Mouse (Mus musculus) hindbrain, embryonic 12.5 days (tissue): ENCODE data around the gene Adgre5. TPM values are rescaled to one million over a fixed set of nuclear protein-coding genes. Genes with fewer than 3 reads are reported as not detected.

Experiments
- ATAC-seq: fragments of 200-750 bp; cut with Nextera tagmentation; 2 replicates; pipeline ENCODE4 v1.8.0; 2017; ENCODE audit warnings: moderate TSS enrichment; ENCODE audit not compliant: low FRiP score
- H3K27ac ChIP-seq: fragments of 300-500 bp; sonication (generic); 2 replicates; pipeline ENCODE4 v1.5.1; 2016; ENCODE audit warnings: mild to moderate bottlenecking
- H3K27me3 ChIP-seq: fragments of 300-500 bp; sonication (generic); 2 replicates; pipeline ENCODE4 v1.6.1; 2016; ENCODE audit warnings: mild to moderate bottlenecking
- H3K36me3 ChIP-seq: fragments of 300-500 bp; sonication (generic); 2 replicates; pipeline ENCODE4 v1.6.1; 2016; ENCODE audit warnings: mild to moderate bottlenecking
- H3K4me1 ChIP-seq: fragments of 300-500 bp; sonication (generic); 2 replicates; pipeline ENCODE4 v1.6.1; 2016
- H3K4me2 ChIP-seq: fragments of 300-500 bp; sonication (generic); replicated peaks from 2 replicates; pipeline ENCODE4 v1.6.1; 2016; ENCODE audit warnings: mild to moderate bottlenecking
- H3K4me3 ChIP-seq: fragments of 300-500 bp; sonication (generic); 2 replicates; pipeline ENCODE4 v1.5.1; 2016; ENCODE audit warnings: mild to moderate bottlenecking
- H3K9ac ChIP-seq: fragments of 300-500 bp; sonication (generic); 2 replicates; pipeline ENCODE4 v1.6.1; 2016; ENCODE audit warnings: mild to moderate bottlenecking, moderate library complexity
- H3K9me3 ChIP-seq: fragments of 300-500 bp; sonication (generic); replicated peaks from 2 replicates; pipeline ENCODE4 v1.6.1; 2016; ENCODE audit warnings: mild to moderate bottlenecking
- WGBS: fragments of 180-500 bp; shearing (Covaris S2); methylation state at CpG from one replicate; pipeline ENCODE4 v1.1.7; 2016; 5-methylcytosine and 5-hydroxymethylcytosine counted together
- polyA plus RNA-seq: library from polyadenylated mRNA; unstranded; fragments of >200 nt; fragmentation: Nextera tagmentation; extraction: Ambion mirVana; gene quantifications from 2 replicates; pipeline ENCODE4 v1.2.1, GENCODE M21; 2016

Gene Adgre5
- polyA plus RNA-seq, 1 experiment from 2014 or later, result 18.9 TPM

DNA sequence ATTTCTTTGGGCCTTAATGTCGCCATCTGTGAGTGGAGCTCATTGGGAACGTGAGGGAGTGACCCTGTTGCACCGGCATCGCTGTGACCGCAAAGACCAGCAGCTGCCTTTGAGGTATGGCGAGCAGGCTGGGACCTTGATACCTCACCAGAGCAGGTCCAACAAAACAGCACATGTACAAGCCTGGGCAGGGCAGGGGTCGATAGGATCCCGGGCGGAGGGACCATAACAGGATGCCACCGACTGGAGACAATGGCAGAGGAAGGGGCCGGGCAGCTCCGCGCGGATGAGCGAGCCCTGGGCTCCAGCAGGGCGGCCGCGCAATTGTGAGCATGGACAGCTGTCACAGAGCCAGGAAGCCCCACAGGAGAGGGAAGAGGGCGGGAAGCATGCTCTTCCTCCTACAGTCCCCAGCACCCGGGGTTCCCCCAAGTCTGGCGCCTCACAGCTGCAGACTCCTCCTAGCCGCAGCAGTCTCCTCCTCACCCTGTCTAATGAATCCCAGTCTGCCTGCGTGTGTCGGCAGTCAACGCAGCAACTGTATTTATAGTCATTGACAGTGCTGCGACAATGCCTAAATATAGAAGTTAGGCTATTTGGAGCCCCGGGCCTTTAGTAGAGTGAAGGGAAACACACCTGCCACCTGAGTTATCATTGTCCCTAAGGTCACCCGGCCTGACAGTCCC, 6.7 kb upstream of the Adgre5 start:
- peak overlapping the region; percentile 71 for H3K4me2 ChIP-seq
- H3K36me3 ChIP-seq, result no peaks in the 10 kb centered on the region
- peak overlapping the region; percentile 52 for H3K27ac ChIP-seq
- WGBS, result 3% methylated on average over 28 of the region's 28 CpGs
- peak overlapping the region; percentile 35 for H3K4me3 ChIP-seq
- H3K4me1 ChIP-seq, result peaks cover 18% of the 10 kb centered on the region
- no peaks in the 10 kb centered on the region for H3K9me3 ChIP-seq
- peak; percentile 76 for ATAC-seq
- H3K9ac ChIP-seq, result peak overlapping the region; percentile 59
- peaks cover 32% of the 10 kb centered on the region for H3K27me3 ChIP-seq

DNA sequence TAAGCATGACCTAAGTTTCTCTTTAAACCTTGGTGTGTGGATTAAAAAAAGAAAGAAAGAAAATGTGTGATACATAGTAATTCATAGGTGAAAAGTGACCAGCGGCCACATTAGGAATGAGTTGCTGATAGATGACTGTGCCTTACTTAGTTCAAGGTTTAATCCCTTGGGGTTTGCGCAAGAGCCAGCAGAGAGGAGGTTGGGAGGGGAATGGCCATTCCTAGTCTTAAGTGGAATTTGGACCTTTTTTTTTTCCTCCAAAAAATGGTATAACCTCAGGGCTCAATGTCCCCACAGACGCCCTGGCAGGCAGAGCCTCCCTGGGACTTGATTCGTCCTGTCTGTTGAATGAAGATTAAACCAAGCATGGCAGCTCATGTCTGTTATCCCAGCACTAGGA, 2.9 kb upstream of the Adgre5 start:
- ATAC-seq, result no peak
- Histone ChIP-seq H3K4me1 (peaks cover 25% of the 10 kb centered on the region), H3K27me3 (peaks cover 66% of the 10 kb centered on the region), H3K9me3 (no peaks in the 10 kb centered on the region), H3K4me2 (no peak overlapping the region), H3K27ac (no peak overlapping the region), H3K9ac (no peak overlapping the region), H3K4me3 (no peak overlapping the region), H3K36me3 (no peaks in the 10 kb centered on the region)
- WGBS, result 82% methylated on average over 4 of the region's 4 CpGs

DNA sequence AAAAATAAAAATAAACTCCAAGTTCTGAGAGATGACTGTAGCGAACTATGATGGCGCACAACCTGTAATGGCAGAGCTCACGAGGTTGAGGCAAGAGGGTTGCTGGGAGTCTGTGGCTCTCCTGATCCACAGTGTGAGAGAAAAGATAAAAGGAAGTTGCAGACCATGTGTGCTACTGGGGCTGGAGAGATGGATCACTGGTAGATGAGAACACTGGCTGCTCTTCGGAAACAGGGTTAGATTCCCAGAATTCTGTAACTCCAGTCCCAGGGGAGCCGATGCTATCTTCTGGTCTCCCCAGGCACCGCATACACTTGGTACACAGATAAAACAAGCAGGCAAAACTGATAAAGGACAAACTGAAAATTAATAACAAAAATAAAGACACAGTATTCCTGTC, 1.8 kb upstream of the Adgre5 start:
- peaks cover 55% of the 10 kb centered on the region for H3K27me3 ChIP-seq
- H3K9me3 ChIP-seq, result no peaks in the 10 kb centered on the region
- no peak overlapping the region for H3K4me3 ChIP-seq
- H3K4me1 ChIP-seq, result peaks cover 16% of the 10 kb centered on the region
- no peak overlapping the region for H3K27ac ChIP-seq
- ATAC-seq, result no peak
- no peaks in the 10 kb centered on the region for H3K36me3 ChIP-seq
- WGBS, result 92% methylated on average over 6 of the region's 6 CpGs
- H3K4me2 ChIP-seq, result no peak overlapping the region
- H3K9ac ChIP-seq, result no peak overlapping the region

GRCm38 (mm10) chr8:83741849-83742655, 926 bp upstream of the Adgre5 start:
- ATAC-seq, result no peak
- WGBS, result 74% methylated on average over 19 of the region's 19 CpGs
- Histone ChIP-seq H3K36me3 (no peaks in the 10 kb centered on the region), H3K9me3 (0 out of 2 replicates have a peak, but pooled peaks cover 6% of the 10 kb centered on the region), H3K4me2 (peak overlapping the region; percentile 73; the same call in 1 of the 2 replicates), H3K4me1 (peaks cover 14% of the 10 kb centered on the region), H3K27ac (no peak overlapping the region), H3K9ac (no peak overlapping the region), H3K4me3 (no peak overlapping the region; the same call in 1 of the 2 replicates), H3K27me3 (peaks cover 46% of the 10 kb centered on the region)

DNA sequence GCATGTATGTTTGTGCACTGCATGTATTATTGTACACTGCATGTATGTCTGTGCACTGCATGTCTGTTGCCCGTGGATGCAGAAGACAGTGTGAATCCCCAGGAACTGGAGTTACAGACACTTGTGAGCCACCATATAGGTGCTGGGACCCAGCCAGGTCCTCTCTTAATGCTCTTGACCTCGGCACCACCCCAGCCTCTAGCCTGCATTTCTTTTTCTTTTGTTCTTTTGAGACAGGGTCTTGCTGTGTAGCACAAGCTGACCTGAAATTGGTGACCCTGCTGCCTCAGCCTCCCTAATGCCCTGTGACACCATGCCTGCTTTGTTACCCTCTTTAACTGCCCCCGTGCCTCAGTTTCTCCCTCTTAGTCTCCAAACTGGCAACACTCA, 545 bp downstream of the Adgre5 start:
- WGBS, result 21% methylated on average over 3 of the region's 3 CpGs
- Histone ChIP-seq H3K4me1 (peaks cover 14% of the 10 kb centered on the region), H3K9ac (peak overlapping the region; percentile 54), H3K4me2 (peak overlapping the region; percentile 73), H3K36me3 (no peaks in the 10 kb centered on the region), H3K9me3 (0 out of 2 replicates have a peak, but pooled peaks cover 6% of the 10 kb centered on the region), H3K27me3 (peaks cover 39% of the 10 kb centered on the region), H3K4me3 (peak overlapping the region; percentile 46), H3K27ac (no peak overlapping the region)
- no peak for ATAC-seq

DNA sequence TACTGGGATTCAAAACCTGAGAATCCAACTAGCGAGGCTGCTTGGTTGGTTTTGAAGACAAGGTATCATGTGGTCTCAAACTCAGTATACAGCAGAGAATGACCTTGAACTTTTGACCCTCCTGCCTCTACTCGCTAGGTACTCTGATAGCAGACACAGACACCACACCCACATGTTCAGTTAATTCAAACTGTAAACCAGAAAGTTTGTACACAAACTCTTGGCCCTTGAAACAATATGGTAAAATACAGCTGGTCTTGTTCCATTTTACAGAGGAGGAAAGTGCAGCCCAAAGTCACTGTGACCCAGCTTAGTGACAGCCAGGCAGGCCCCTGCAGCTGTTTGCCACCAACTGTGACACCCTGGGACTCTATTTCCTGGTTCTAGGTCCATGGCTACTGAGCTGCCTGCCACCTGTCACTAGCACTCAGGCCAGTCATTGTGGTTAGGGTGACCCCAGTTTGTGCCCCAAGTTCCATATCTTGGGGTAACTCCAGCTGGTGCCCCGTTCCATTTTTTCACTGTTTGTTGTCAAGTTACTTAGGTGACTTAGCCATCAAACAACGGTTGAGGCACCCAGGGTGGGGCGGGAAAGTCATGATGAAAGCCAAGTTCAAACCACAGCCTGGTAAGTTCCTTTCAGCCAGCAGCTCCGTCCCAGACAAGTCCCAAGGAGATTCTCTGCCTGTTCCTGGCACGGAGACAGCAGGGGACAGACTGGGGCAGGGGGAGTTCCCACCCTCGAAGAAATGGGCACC, 1.2 kb downstream of the Adgre5 start:
- Histone ChIP-seq H3K9me3 (0 out of 2 replicates have a peak, but pooled peaks cover 6% of the 10 kb centered on the region), H3K4me3 (peak overlapping the region; percentile 46; the same call in 1 of the 2 replicates), H3K4me2 (peak overlapping the region; percentile 73), H3K27ac (no peak overlapping the region), H3K27me3 (peaks cover 39% of the 10 kb centered on the region), H3K4me1 (peaks cover 14% of the 10 kb centered on the region), H3K9ac (no peak overlapping the region), H3K36me3 (no peaks in the 10 kb centered on the region)
- no peak for ATAC-seq
- 40% methylated on average over 8 of the region's 8 CpGs for WGBS

DNA sequence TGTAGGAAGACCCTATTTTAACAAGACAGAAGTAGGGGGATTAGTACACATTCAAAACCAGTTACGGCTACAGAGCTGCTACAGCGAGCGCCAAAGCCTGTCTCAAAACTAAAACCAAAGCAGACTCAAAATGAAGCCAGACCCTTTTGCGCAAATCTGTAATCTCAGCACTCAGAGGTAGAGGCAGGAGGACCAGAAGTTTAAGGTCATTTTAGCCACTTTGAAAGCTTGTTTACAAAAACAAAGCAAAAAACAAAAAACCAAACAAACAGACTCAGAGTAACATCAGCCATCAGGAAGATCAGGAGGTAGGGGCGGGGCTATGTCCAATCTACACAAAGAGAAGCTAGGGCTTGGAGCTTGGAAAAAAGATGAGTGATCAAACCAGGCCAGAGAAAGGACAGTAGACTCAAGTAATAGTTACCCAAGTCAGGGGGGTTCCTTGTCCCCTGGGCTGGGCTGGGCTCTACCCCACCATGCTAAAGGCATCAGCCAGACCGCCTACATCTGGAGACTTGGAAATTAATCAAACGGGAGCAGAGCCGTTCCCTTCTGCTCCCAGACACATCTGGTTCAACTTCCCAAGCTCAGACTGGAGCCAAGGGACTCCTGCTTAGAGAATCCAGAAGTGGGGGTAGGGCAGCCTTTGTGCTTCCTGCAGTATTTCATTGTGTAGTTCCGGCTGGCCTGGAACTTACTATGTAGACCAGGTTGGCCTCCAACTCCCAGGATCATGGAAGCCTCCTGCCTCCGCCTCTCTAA, 2.0 kb downstream of the Adgre5 start:
- Histone ChIP-seq H3K4me3 (no peak overlapping the region), H3K27ac (no peak overlapping the region), H3K9me3 (0 out of 2 replicates have a peak, but pooled peaks cover 6% of the 10 kb centered on the region), H3K36me3 (no peaks in the 10 kb centered on the region), H3K4me2 (no peak overlapping the region), H3K9ac (no peak overlapping the region), H3K4me1 (peaks cover 14% of the 10 kb centered on the region), H3K27me3 (peaks cover 39% of the 10 kb centered on the region)
- WGBS, result 71% methylated on average over 10 of the region's 10 CpGs
- ATAC-seq, result no peak

- WGBS, result 75% methylated on average over 4 of the region's 4 CpGs
- Histone ChIP-seq H3K36me3 (no peaks in the 10 kb centered on the region), H3K9me3 (0 out of 2 replicates have a peak, but pooled peaks cover 6% of the 10 kb centered on the region), H3K27me3 (peaks cover 39% of the 10 kb centered on the region), H3K4me3 (no peak overlapping the region), H3K4me2 (no peak overlapping the region), H3K27ac (no peak overlapping the region), H3K9ac (no peak overlapping the region), H3K4me1 (peaks cover 14% of the 10 kb centered on the region)
- ATAC-seq, result no peak
Observed at GRCm38 (mm10) chr8:83737852-83738562, 3.1 kb downstream of the Adgre5 start.

DNA sequence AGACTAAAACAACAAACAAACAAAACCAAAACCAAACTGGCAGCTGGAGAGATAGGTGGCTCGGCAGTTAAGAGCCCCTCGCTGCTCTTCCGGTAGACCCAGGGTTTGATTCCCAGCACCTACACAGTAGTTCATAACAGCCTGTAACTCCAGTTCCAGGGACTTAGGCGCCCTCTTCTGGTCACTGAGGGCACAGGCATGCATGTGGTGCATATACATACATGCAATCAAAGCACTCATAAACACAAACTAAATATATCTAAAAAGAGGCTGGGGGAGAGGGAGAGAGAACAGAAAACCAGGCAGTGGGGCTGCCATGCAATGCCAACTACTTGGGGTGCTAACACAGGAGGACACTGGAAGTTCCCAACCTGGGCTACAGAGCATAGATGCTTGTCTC, 3.8 kb downstream of the Adgre5 start:
- Histone ChIP-seq H3K27ac (no peak overlapping the region), H3K9ac (no peak overlapping the region), H3K36me3 (no peaks in the 10 kb centered on the region), H3K4me3 (no peak overlapping the region), H3K4me2 (no peak overlapping the region), H3K27me3 (peaks cover 33% of the 10 kb centered on the region), H3K9me3 (0 out of 2 replicates have a peak, but pooled peaks cover 6% of the 10 kb centered on the region), H3K4me1 (peaks cover 14% of the 10 kb centered on the region)
- 88% methylated on average over 4 of the region's 4 CpGs for WGBS
- no peak for ATAC-seq

DNA sequence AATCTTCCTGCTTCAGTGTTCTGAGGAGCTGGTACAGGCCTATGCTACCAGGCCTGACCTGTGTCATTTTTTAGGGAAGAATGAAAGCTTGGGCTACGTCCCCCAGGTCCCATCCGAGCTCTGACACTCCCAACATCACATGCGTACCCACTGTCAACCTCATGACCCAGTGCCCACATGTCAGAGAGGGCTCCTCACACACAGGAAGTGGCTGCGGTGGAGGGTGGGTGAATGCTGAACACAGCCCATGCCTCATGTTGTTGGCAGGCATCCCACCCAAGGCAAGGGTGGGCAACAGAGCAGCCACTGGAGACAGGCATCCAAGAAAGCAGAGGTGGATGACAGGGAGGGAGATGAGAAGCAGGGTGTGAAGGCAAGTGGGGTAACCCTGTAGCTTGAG, 4.4 kb downstream of the Adgre5 start:
- peaks cover 26% of the 10 kb centered on the region for H3K27me3 ChIP-seq
- no peak for ATAC-seq
- H3K36me3 ChIP-seq, result no peaks in the 10 kb centered on the region
- H3K4me1 ChIP-seq, result peaks cover 14% of the 10 kb centered on the region
- no peak overlapping the region for H3K4me2 ChIP-seq
- WGBS, result 89% methylated on average over 4 of the region's 4 CpGs
- no peak overlapping the region for H3K4me3 ChIP-seq
- H3K27ac ChIP-seq, result no peak overlapping the region
- 0 out of 2 replicates have a peak, but pooled peaks cover 6% of the 10 kb centered on the region for H3K9me3 ChIP-seq
- H3K9ac ChIP-seq, result no peak overlapping the region

DNA sequence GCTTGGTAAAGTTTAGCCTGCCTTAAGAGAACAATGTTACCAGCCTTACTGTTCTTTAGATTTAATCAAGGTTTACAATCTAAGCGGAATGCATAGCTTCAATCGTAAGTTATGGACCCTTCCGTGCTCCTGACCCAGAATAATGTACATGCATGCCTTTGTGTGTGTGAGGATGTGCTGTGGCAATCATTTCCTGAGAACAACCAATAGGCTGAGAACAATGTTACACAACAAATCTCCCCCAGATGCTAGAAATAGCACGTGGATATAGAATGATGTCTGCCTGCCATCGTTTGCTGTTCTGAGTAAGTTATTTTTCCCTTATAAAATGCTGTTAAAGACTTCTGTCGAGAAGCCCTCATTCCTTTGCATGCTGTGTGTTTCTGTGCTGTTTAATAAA, 8.2 kb downstream of the Adgre5 start:
- Histone ChIP-seq H3K27ac (no peak overlapping the region), H3K36me3 (no peaks in the 10 kb centered on the region), H3K9me3 (0 out of 2 replicates have a peak, but pooled peaks cover 6% of the 10 kb centered on the region), H3K4me2 (no peak overlapping the region), H3K9ac (no peak overlapping the region), H3K4me1 (peaks cover 4% of the 10 kb centered on the region; the same call in 1 of the 2 replicates), H3K27me3 (no peaks in the 10 kb centered on the region; the same call in 1 of the 2 replicates), H3K4me3 (no peak overlapping the region)
- 91% methylated on average over 6 of the region's 6 CpGs for WGBS
- ATAC-seq, result no peak
